Mouse (Mus musculus) embryonic facial prominence, embryonic 14.5 days (tissue): ENCODE measurements around the gene Tex21. TPM values are rescaled to one million over a fixed set of nuclear protein-coding genes. Genes with fewer than 3 reads are reported as not detected.

Experiments used
- ATAC-seq: fragments of 200-750 bp; cut with Nextera tagmentation; 2 replicates; pipeline ENCODE4 v1.8.0; 2017; ENCODE audit warnings: low read depth, moderate number of reproducible peaks, moderate TSS enrichment
- DNase-seq: peaks from one replicate; pipeline ENCODE4 v3.0.0-alpha.2; 2015; ENCODE audit warnings: low spot score
- H3K27ac ChIP-seq: fragments of 300-500 bp; sonication (generic); replicated peaks from 2 replicates; pipeline ENCODE4 v1.5.1; 2014; ENCODE audit warnings: low read depth, mild to moderate bottlenecking, low read length, moderate library complexity
- H3K27me3 ChIP-seq: fragments of 300-500 bp; sonication (generic); replicated peaks from 2 replicates; pipeline ENCODE4 v1.6.1; 2014; ENCODE audit warnings: low read length; ENCODE audit not compliant: control insufficient read depth, insufficient read depth
- H3K36me3 ChIP-seq: fragments of 300-500 bp; sonication (generic); 2 replicates; pipeline ENCODE4 v1.6.1; 2014; ENCODE audit warnings: low read length, mixed read lengths; ENCODE audit not compliant: control insufficient read depth, insufficient read depth
- H3K4me1 ChIP-seq: fragments of 300-500 bp; sonication (generic); 2 replicates; pipeline ENCODE4 v1.6.1; 2014; ENCODE audit warnings: antibody characterized with exemption, low read length; ENCODE audit not compliant: control insufficient read depth, insufficient read depth
- H3K4me2 ChIP-seq: fragments of 300-500 bp; sonication (generic); 2 replicates; pipeline ENCODE4 v1.6.1; 2014; ENCODE audit warnings: low read depth, mild to moderate bottlenecking, low read length, moderate library complexity, mixed read lengths
- H3K4me3 ChIP-seq: fragments of 300-500 bp; sonication (generic); 2 replicates; pipeline ENCODE4 v1.5.1; 2014; ENCODE audit warnings: low read depth, mild to moderate bottlenecking, low read length
- H3K9ac ChIP-seq: fragments of 300-500 bp; sonication (generic); 2 replicates; pipeline ENCODE4 v1.6.1; 2014; ENCODE audit warnings: low read depth, mild to moderate bottlenecking, low read length, moderate library complexity, mixed read lengths
- H3K9me3 ChIP-seq: fragments of 300-500 bp; sonication (generic); 2 replicates; pipeline ENCODE4 v1.6.1; 2016; ENCODE audit warnings: low read length; ENCODE audit not compliant: control insufficient read depth
- WGBS: fragments of 180-500 bp; shearing (Covaris S2); extraction: QIAGEN DNeasy Blood & Tissue Kit; methylation state at CpG from one replicate; pipeline ENCODE4 v1.1.7; 2014; 5-methylcytosine and 5-hydroxymethylcytosine counted together
- polyA plus RNA-seq: library from polyadenylated mRNA; unstranded; fragments of >200 nt; fragmentation: Nextera tagmentation; extraction: Ambion mirVana; gene quantifications from 2 replicates; pipeline ENCODE4 v1.2.1, GENCODE M21; 2014

The Tex21 gene
- polyA plus RNA-seq, 1 experiment from 2014 or later = 0.08 TPM

- Histone ChIP-seq H3K4me3 (peak overlapping the region; percentile 40), H3K4me1 (no peaks in the 10 kb centered on the region), H3K27me3 (no peaks in the 10 kb centered on the region), H3K36me3 (no peaks in the 10 kb centered on the region), H3K27ac (no peak overlapping the region), H3K9ac (peak overlapping the region; percentile 61; the same call in 1 of the 2 replicates), H3K9me3 (no peaks in the 10 kb centered on the region), H3K4me2 (peak overlapping the region; percentile 93)
- WGBS = 44% methylated on average over 8 of the region's 8 CpGs
- ATAC-seq = 0 out of 2 replicates have a peak, but pooled peaks have one; percentile 9
- DNase-seq = no peak
Measured at GRCm38 (mm10) chr12:76197071-76197470, 49.5 kb downstream of the Tex21 start.

- whole genome bisulfite sequencing = 8% methylated on average over 6 of the region's 6 CpGs
- no peaks in the 10 kb centered on the region for H3K4me1 ChIP-seq
- H3K4me3 ChIP-seq = peak overlapping the region; percentile 40
- ATAC-seq (peak; percentile 81), DNase-seq (peak; percentile 81)
- peak overlapping the region; percentile 93 for H3K4me2 ChIP-seq
- H3K36me3 ChIP-seq = no peaks in the 10 kb centered on the region
- peak overlapping the region; percentile 61 for H3K9ac ChIP-seq
- no peaks in the 10 kb centered on the region for H3K9me3 ChIP-seq
- no peaks in the 10 kb centered on the region for H3K27me3 ChIP-seq
- no peak overlapping the region for H3K27ac ChIP-seq
Measured at GRCm38 (mm10) chr12:76196709-76197054, 49.9 kb downstream of the Tex21 start.

- peak overlapping the region; percentile 93 for H3K4me2 ChIP-seq
- H3K27me3 ChIP-seq = no peaks in the 10 kb centered on the region
- DNase-seq = peak; percentile 90
- WGBS = 0% methylated on average over 22 of the region's 22 CpGs
- H3K27ac ChIP-seq = peak overlapping the region; percentile 53; the same call in 1 of the 2 replicates
- peak overlapping the region; percentile 40 for H3K4me3 ChIP-seq
- H3K4me1 ChIP-seq = no peaks in the 10 kb centered on the region
- no peaks in the 10 kb centered on the region for H3K36me3 ChIP-seq
- no peaks in the 10 kb centered on the region for H3K9me3 ChIP-seq
- peak overlapping the region; percentile 52 for H3K9ac ChIP-seq
- peak; percentile 88 for ATAC-seq
Measured at GRCm38 (mm10) chr12:76195912-76196708, 50.4 kb downstream of the Tex21 start.

GRCm38 (mm10) chr12:76194526-76194925, 52.0 kb downstream of the Tex21 start:
- H3K27ac ChIP-seq = no peak overlapping the region
- no peak overlapping the region for H3K9ac ChIP-seq
- H3K4me3 ChIP-seq = no peak overlapping the region
- DNase-seq (no peak), ATAC-seq (no peak)
- no peaks in the 10 kb centered on the region for H3K27me3 ChIP-seq
- H3K4me2 ChIP-seq = no peak overlapping the region
- no peaks in the 10 kb centered on the region for H3K9me3 ChIP-seq
- 59% methylated on average over 3 of the region's 3 CpGs for WGBS
- H3K4me1 ChIP-seq = no peaks in the 10 kb centered on the region
- H3K36me3 ChIP-seq = no peaks in the 10 kb centered on the region

- Histone ChIP-seq H3K9ac (no peak overlapping the region), H3K4me2 (no peak overlapping the region), H3K4me3 (no peak overlapping the region), H3K36me3 (no peaks in the 10 kb centered on the region), H3K27me3 (no peaks in the 10 kb centered on the region), H3K4me1 (no peaks in the 10 kb centered on the region), H3K27ac (no peak overlapping the region), H3K9me3 (no peaks in the 10 kb centered on the region)
- WGBS = 43% methylated on average over 11 of the region's 11 CpGs
- peak; percentile 86 for DNase-seq
- peak; percentile 42; the same call in 1 of the 2 replicates for ATAC-seq
Measured at GRCm38 (mm10) chr12:76190940-76191339, 55.6 kb downstream of the Tex21 start.

- Histone ChIP-seq H3K27ac (no peak overlapping the region), H3K9me3 (no peaks in the 10 kb centered on the region), H3K4me1 (no peaks in the 10 kb centered on the region), H3K4me3 (no peak overlapping the region), H3K4me2 (no peak overlapping the region), H3K36me3 (no peaks in the 10 kb centered on the region), H3K27me3 (no peaks in the 10 kb centered on the region), H3K9ac (no peak overlapping the region)
- ATAC-seq = peak; percentile 65; the same call in 1 of the 2 replicates
- DNase-seq = peak; percentile 52
- WGBS = 37% methylated on average over 8 of the region's 8 CpGs
Measured at GRCm38 (mm10) chr12:76187849-76188248, 58.7 kb downstream of the Tex21 start.

GRCm38 (mm10) chr12:76186473-76186872, 60.1 kb downstream of the Tex21 start:
- 94% methylated on average over 1 of the region's 1 CpGs for WGBS
- ATAC-seq = no peak
- H3K27ac ChIP-seq = no peak overlapping the region
- H3K36me3 ChIP-seq = no peaks in the 10 kb centered on the region
- H3K4me3 ChIP-seq = no peak overlapping the region
- no peak overlapping the region for H3K4me2 ChIP-seq
- H3K9me3 ChIP-seq = no peaks in the 10 kb centered on the region
- no peaks in the 10 kb centered on the region for H3K27me3 ChIP-seq
- no peak for DNase-seq
- no peak overlapping the region for H3K9ac ChIP-seq
- H3K4me1 ChIP-seq = no peaks in the 10 kb centered on the region

- no peak for DNase-seq
Measured at GRCm38 (mm10) chr12:76185167-76185816, 61.3 kb downstream of the Tex21 start.

More at GRCm38 (mm10) chr12:76185167-76185816, 61.3 kb downstream of the Tex21 start:
- H3K9ac ChIP-seq = no peak overlapping the region
- ATAC-seq = 0 out of 2 replicates have a peak, but pooled peaks have one; percentile 30
- no peaks in the 10 kb centered on the region for H3K9me3 ChIP-seq
- no peaks in the 10 kb centered on the region for H3K36me3 ChIP-seq
- H3K4me2 ChIP-seq = no peak overlapping the region
- WGBS = 62% methylated on average over 10 of the region's 10 CpGs
- no peaks in the 10 kb centered on the region for H3K27me3 ChIP-seq
- no peak overlapping the region for H3K27ac ChIP-seq
- no peaks in the 10 kb centered on the region for H3K4me1 ChIP-seq
- H3K4me3 ChIP-seq = no peak overlapping the region
